Mouse (Mus musculus) forelimb bud, embryonic 11.5 days (tissue): ENCODE measurements around the gene Pcnx3.

Experiments
- DNase-seq: peaks from one replicate; pipeline ENCODE4 v3.0.0-alpha.2; 2012; ENCODE audit warnings: low read depth, low spot score

The Pcnx3 gene

DNA sequence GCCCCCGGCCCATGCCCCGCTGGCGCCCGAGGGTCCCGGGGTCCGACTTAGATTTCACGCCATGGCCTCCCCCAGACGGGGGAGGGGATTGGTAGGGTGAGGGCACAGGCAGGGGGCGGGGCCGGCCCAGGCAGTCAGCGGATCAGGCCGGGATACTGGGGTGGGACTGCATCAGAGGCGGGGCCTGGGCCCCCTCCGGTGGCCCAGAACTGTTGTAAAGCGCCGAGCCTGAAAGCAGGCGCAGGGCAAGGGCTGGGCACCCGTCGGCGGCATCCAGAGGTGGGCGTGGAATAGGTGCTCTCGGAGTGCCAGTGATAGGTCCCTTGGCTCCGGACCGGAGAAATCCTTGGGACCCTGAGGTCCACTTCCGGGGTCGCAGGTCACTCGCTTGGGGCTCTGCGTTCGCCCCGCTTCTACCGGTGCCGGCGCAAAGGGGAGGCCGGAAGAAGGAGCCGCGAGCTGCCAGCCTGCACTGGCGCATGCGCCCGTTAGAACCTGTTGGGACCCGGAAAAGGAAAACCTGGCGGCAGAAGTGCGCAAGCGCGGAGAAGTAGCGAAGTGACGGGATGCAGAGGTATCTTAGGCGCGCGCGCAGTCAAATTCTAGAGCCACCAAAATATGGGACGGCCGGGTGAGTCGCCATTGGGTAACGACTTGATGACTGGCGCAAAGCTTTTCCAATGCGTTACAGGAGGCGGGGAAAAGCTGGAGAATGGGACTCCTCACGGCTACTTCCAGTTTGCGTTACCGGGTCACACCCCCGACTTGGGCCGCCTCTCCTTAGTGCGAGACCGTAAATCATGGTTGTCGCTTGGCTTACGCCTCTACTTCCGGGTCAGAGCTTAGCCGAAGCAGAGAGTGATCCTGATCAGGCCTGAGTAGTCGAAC, at the start of gene Pcnx3, which contains the start of gene Map3k11:
Gene Pcnx3, minus strand, starts transcription at position 709 of the 888 bp plus-strand sequence.
Gene Map3k11, plus strand, starts transcription at position 543 of the 888 bp plus-strand sequence.
- DNase-seq, result peak; percentile 98

GRCm38 (mm10) chr19:5734325-5734724, 45.6 kb upstream of the Pcnx3 start:
- DNase-seq, result no peak

DNA sequence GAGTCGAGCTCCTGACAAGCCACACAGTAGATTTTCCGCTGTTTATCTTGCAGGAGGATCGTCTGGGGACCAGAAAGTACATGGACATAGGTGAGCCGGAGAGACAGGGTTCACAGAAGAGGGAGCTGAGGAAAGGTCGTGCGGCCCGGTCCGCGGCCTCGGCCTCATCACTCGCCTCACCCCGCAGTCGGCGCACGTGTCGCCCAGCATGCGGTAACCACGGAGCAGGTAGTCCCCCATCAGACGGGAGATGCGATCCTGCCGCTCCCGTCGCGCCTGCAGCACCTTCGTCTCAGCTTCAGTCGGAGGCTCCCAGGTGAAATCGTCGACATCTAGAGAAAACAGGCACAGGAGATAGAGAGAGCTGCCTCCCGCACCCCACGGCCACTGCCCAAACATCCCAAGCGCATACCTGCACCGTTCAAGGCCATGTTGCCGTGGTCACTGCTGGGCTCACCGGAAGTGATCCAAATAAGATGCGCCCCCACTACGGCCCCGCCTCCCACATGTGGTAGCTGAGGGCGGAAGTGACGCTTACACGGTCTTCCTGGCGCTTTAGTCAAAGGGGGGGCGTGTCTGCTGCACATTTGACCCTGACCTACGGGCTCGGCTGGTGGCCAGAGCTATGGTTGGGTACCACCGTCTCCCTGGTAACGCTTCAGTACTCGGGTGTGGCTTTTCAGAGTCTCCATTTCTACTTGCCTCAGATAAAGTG, 42.7 kb upstream of the Pcnx3 start:
- peak; percentile 95 for DNase-seq

DNA sequence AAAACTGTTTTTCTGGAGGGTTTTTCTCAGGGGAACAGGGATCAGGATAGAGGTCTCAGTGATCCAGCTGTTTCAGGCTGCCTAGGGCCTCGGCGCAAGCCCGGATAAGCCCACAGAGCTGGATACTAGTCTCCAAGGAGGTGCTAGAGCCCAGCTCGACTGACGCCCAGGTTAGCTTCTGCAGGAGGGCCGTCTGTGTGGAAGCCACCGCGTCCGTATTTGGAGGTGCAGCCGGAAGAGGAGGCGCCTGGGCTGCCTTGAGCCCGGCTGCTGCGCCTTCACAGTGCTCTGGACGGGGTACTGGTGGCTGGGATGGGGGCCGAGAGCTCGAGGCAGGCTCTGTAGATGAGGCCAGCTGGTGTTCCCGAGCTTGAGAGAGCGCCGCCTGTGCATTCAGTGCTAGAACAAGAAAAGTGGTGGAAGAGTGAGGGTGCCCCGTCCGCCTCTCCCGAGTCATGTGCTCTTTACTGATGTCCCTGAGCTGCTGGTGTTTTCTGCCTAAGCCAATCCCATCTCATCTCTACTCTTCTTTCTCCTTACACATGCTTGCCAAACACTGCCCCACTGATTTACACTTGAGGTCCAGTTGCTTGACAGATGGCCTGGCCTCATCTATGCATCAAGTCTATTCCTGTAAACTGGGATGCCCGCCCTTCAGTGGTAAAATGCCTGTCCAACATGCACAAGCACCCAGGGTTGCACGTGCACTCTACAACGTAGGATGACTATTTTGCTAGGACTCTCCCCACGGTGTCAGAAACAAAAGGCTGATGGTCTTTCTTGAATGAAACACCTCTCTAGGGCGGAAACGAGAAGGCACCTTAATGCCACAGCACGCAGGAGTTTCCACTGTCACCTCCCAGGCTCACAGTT, 41.8 kb upstream of the Pcnx3 start:
- no peak for DNase-seq

GRCm38 (mm10) chr19:5729444-5729815, 40.7 kb upstream of the Pcnx3 start, which contains the start of gene Fam89b:
Gene Fam89b, minus strand, starts transcription at chr19:5729653.
- peak; percentile 84 for DNase-seq

DNA sequence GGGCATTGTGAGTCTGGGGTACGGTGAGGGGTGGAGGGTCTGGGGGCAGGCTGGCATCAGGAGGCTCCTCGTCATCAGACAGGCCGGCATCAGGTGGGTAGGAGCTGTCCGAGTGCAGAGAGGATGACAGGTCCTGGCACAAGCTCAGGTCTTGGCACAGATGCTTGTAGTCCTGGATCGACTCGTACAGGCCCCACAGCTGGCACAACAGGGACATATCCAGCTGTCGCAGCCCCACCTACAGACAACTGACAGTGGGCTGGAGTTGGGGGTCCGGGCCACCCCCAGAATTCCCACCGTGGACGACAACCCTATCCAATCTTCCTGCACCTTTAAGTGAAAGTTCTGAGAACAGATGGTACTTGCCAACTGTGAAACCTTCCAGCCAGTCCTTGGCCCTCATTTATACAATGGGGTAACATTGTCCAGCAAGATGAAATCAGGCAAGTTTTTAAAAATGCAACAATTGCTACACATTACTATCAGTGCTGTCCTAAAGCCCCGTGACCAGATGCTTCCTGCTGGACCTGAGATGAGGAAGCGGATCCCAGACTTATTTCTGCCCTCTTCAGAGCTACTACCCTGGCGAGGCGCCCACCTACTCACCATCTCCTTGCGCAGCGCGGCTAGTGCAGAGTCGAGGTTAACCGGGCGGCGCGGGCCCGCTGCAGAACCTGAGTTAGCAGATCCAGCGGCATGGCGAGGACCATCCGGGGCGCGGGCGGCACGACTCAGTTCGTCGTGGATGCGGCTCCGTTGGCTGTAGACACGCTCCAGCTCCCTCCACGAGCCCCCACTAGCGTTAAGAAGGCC, 40.1 kb upstream of the Pcnx3 start:
- no peak for DNase-seq

- peak; percentile 84 for DNase-seq
Measured at GRCm38 (mm10) chr19:5727701-5728100, 39.0 kb upstream of the Pcnx3 start.

DNA sequence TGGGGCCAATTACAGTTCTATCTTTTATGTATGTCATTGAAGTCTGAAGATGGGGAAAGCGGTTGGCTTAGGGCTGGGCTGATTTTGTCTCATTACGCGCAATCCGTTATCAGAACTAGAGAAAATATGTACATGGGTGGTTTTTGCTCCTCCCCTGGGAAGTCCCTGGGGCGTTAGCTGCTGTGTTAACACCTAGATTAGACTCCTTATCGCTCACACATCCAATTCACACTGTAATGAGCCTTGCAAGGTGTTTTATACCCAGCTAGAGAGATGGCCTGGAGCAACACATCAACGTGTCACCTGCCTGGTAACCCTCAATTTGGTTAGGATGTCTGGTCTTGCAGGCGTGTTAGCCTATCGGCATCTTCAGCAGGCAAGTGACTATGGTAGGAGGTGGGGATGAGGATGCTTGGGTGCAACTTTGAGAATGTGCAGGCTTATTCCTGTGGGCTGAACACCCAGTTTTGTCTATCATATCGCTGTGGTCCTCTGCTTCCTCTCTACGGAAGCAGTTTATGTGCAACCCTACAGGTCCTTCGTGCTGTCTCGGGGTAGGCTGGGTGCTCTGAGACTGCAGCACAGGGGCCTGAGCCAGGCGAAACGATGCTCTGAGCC, 38.4 kb upstream of the Pcnx3 start:
- no peak for DNase-seq

GRCm38 (mm10) chr19:5725767-5726515, 37.2 kb upstream of the Pcnx3 start, which contains the start of gene Ehbp1l1:
Gene Ehbp1l1, minus strand, starts transcription at chr19:5726317.
- no peak for DNase-seq

DNA sequence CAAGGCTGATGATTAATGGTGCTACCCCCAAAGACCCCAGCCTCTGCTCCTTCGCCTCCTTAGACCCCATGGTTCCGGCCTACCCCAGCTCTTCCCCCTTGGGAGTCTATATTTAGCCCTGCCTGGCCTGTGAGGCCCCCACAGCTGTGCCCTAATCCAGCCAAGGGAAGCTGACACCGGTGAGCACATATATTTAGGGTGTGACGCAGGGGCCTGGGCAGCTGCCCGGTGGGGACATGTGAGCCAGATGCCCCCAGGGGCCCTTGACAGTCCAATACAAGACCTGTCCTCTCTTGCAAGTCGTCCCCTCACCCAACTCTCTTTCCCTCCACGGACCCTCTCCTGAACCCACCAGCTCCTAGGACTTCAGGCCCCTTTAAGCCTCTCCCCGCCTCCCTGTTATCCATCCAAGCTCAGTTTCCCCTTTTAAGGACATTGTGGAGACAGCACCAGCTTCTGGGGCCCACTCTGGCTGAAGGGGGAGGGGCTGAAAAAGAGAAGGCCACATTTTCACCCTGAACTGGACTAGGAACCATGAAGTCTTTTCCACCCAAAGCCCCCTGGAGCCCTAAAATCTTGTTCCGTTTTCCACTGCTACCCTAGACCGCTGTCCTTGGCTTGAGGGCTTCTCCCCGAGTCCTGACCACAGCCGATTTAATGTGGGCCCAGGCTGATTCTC, 36.5 kb upstream of the Pcnx3 start:
- DNase-seq, result no peak

GRCm38 (mm10) chr19:5724549-5724941, 35.8 kb upstream of the Pcnx3 start:
- DNase-seq, result no peak

DNA sequence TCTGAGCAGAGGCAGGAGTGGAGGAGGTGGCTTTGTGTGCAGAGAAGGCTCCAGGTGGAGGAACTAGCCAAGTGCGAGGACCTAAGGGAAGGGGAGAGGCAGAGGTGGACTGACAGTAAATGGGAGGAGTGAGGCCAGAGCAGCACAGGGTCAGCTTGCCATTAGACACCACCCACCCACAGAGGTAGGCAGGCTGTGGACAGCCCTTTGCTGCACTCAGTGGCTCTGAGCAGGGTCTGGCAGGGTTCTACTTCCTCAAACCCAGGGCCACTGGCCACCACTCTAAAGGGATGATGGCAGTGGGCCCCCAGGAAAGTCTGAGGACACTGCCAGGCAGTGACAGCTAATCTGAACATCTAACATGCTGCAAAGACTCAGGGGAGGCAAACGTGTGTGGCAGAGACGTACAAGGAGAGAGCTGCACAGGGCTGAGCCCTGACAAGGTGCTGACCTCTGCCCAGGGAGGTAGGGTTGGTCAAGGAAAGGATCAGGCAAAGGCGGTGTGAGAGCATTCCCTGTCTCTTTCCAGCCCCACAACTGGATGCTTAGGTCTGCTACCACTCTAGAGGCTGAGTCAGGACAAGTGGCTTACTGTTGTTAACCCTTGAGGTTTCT, 35.3 kb upstream of the Pcnx3 start:
- DNase-seq, result no peak

GRCm38 (mm10) chr19:5722848-5723425, 34.2 kb upstream of the Pcnx3 start:
- DNase-seq, result no peak

GRCm38 (mm10) chr19:5721233-5721632, 32.5 kb upstream of the Pcnx3 start:
- DNase-seq, result no peak

DNA sequence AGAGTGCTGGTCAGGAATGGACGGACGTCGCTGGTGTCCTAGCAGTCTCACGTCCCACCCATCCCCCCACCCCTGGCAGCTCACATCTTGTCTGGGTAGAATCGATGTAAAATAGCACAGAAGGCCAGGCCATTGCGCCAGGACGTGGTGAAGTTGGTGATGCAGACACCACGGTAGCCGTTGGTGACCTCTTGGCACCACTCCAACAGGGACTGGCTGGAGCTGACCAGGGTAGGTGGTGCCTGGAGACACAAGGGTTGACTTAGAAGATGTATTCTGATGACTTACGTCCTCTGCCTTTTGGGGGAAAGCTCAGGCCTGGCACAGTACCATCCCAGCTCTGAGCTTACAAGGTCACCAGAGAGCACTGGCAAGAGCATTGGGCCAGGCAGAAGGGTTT, 28.2 kb upstream of the Pcnx3 start:
- DNase-seq, result no peak

DNA sequence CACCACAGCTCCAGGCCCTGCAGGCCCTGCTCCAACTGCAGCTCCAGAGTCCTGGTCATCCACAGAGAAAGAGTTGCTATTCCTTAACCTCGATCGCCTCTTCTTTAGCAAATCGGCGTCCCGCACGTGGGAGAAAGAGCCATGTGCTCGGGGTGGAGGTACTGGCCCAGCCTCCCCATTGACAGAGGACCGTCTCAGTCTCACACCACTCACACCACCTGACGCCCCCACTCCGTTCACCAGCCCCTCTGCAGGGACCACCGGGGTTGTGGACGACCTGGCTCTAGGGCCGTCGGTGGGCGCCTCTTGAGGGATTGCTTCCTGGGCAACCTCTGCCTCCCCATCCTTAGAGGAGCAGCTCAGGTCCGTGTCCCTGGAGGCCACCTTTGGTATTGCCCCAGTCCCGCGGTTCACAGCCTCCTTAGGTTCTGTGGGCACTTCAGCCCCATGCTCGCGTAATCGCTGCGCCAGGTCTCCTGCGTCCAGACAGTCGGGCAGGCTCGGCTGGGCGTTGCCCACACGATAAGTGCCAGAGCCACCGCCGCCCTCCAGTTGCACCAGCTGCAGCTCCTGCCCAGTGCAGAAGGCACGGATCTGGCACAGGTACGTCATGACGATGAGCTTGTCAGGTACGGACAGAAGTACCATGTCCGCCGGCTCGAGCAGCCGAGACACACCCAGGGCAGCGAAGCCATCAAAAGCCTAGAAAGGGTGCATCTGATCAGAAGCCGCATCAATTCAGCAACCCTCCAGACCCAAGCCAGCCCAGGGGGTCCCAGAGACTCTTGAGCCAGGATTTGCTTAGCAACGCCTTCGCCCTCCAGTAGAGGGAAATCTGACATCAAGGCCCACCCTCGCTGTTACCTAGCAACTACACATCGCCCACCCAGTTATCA, 27.3 kb upstream of the Pcnx3 start:
- DNase-seq, result no peak

DNA sequence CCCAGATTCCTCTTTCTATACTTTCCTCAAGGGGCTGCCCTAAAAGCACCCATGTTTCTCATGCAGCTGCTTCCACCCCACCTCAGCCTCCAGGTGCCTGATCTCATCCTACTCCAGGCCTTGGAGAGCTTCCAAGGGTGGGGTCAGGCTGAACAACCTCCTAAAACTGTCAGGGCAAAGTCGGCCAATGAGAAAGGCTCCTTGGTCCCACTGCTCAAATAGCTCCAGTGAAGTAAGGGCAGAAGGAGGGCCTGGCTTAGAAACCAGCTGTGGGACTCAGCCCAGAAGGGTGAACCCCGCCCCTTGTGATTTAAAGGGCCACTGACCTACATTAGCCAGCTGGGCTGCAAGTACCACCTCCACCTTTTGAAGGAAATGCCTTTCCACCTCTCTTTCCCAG, 25.0 kb upstream of the Pcnx3 start:
- no peak for DNase-seq
